7 mouse cellular contexts compared by ENCODE assay signal in genomic region chr13:69481026-69481425, GRCm38 (mm10). TPM values are rescaled to one million over a fixed set of nuclear protein-coding genes. Genes with fewer than 3 reads are reported as not detected.
DNase-seq lines count a peak whose midpoint lies in the region; ATAC-seq and TF ChIP-seq lines count a peak whose summit lies in the region.

No protein-coding gene starts in this region.

- H3K4me3 ChIP-seq in stomach, embryonic 14.5 days (ENCODE audit: low read depth, low read length): no peak overlapping the region
- no peak overlapping the region for H3K4me3 ChIP-seq in stomach, postnatal 0 days (ENCODE audit: low read depth, low read length)
- H3K4me3 ChIP-seq in forebrain, embryonic 16.5 days (replicated peaks; ENCODE audit: low read length): no peak overlapping the region
- H3K4me3 ChIP-seq in hindbrain, embryonic 12.5 days: peak overlapping the region; percentile 30; the same call in 1 of the 2 replicates
- peak overlapping the region; percentile 32; the same call in 1 of the 2 replicates for H3K4me3 ChIP-seq in midbrain, embryonic 13.5 days (replicated peaks)
- no peak overlapping the region for H3K4me3 ChIP-seq in liver, embryonic 11.5 days (ENCODE audit: low read depth, low read length)

- no peaks in the 10 kb centered on the region; the same call in 1 of the 2 replicates for H3K27me3 ChIP-seq in stomach, embryonic 14.5 days (ENCODE audit: control insufficient read depth, insufficient read depth, low read length)
- H3K27me3 ChIP-seq in stomach, postnatal 0 days (ENCODE audit: control insufficient read depth, insufficient read depth, low read length): peaks cover 9% of the 10 kb centered on the region; the same call in 1 of the 2 replicates
- H3K27me3 ChIP-seq in forebrain, embryonic 16.5 days (replicated peaks; ENCODE audit: control insufficient read depth, insufficient read depth, low read length): peaks cover 17% of the 10 kb centered on the region
- H3K27me3 ChIP-seq in hindbrain, embryonic 12.5 days: peaks cover 52% of the 10 kb centered on the region
- peaks cover 46% of the 10 kb centered on the region for H3K27me3 ChIP-seq in midbrain, embryonic 13.5 days
- peaks cover 40% of the 10 kb centered on the region for H3K27me3 ChIP-seq in liver, embryonic 11.5 days (replicated peaks; ENCODE audit: control insufficient read depth, insufficient read depth, low read length)

- peaks cover 3% of the 10 kb centered on the region; the same call in 1 of the 2 replicates for H3K4me1 ChIP-seq in stomach, embryonic 14.5 days (ENCODE audit: control insufficient read depth, insufficient read depth, low read length)
- H3K4me1 ChIP-seq in stomach, postnatal 0 days (replicated peaks; ENCODE audit: control insufficient read depth, insufficient read depth): peaks cover 3% of the 10 kb centered on the region; the same call in 1 of the 2 replicates
- H3K4me1 ChIP-seq in forebrain, embryonic 16.5 days (replicated peaks; ENCODE audit: control insufficient read depth, insufficient read depth, low read length): peaks cover 22% of the 10 kb centered on the region
- peaks cover 17% of the 10 kb centered on the region for H3K4me1 ChIP-seq in hindbrain, embryonic 12.5 days
- peaks cover 17% of the 10 kb centered on the region for H3K4me1 ChIP-seq in midbrain, embryonic 13.5 days (replicated peaks)
- H3K4me1 ChIP-seq in liver, embryonic 11.5 days (replicated peaks; ENCODE audit: control insufficient read depth, insufficient read depth, low read length): no peaks in the 10 kb centered on the region

- TF ChIP-seq CTCF in stomach, postnatal 0 days (IDR thresholded peaks at IDR 0.05; ENCODE audit: low read depth): no peak

- no peak for DNase-seq in stomach, postnatal 0 days (ENCODE audit: low spot score)
- no peak for DNase-seq in liver, embryonic 11.5 days (ENCODE audit: low spot score)

- 8% methylated on average over 8 of the region's 8 CpGs for WGBS in stomach, embryonic 14.5 days
- WGBS in stomach, postnatal 0 days: 11% methylated on average over 8 of the region's 8 CpGs
- 1% methylated on average over 8 of the region's 8 CpGs for WGBS in forebrain, embryonic 16.5 days
- 6% methylated on average over 8 of the region's 8 CpGs for WGBS in hindbrain, embryonic 12.5 days
- 10% methylated on average over 8 of the region's 8 CpGs for WGBS in midbrain, embryonic 13.5 days
- WGBS in liver, embryonic 11.5 days: 11% methylated on average over 8 of the region's 8 CpGs

- no peak overlapping the region for H3K27ac ChIP-seq in stomach, embryonic 14.5 days (ENCODE audit: low read length)
- no peak overlapping the region for H3K27ac ChIP-seq in stomach, postnatal 0 days (replicated peaks)
- no peak overlapping the region for H3K27ac ChIP-seq in forebrain, embryonic 16.5 days (ENCODE audit: low read length)
- H3K27ac ChIP-seq in hindbrain, embryonic 12.5 days: no peak overlapping the region
- H3K27ac ChIP-seq in midbrain, embryonic 13.5 days: no peak overlapping the region
- H3K27ac ChIP-seq in liver, embryonic 11.5 days (ENCODE audit: low read depth, low read length): no peak overlapping the region

- TF ChIP-seq EP300 in stomach, postnatal 0 days (optimal IDR thresholded peaks at IDR 0.05): no peak

- H3K9me3 ChIP-seq in stomach, embryonic 14.5 days (ENCODE audit: control insufficient read depth, low read depth, low read length): no peaks in the 10 kb centered on the region
- no peaks in the 10 kb centered on the region for H3K9me3 ChIP-seq in stomach, postnatal 0 days (ENCODE audit: control insufficient read depth, low read length)
- no peaks in the 10 kb centered on the region for H3K9me3 ChIP-seq in forebrain, embryonic 16.5 days (ENCODE audit: control insufficient read depth, low read length)
- H3K9me3 ChIP-seq in hindbrain, embryonic 12.5 days (replicated peaks): no peaks in the 10 kb centered on the region
- no peaks in the 10 kb centered on the region for H3K9me3 ChIP-seq in midbrain, embryonic 13.5 days
- no peaks in the 10 kb centered on the region for H3K9me3 ChIP-seq in liver, embryonic 11.5 days (ENCODE audit: control insufficient read depth, low read length)

- no peak overlapping the region for H3K9ac ChIP-seq in stomach, embryonic 14.5 days (replicated peaks; ENCODE audit: low read depth, low read length)
- no peak overlapping the region for H3K9ac ChIP-seq in stomach, postnatal 0 days (ENCODE audit: low read length)
- H3K9ac ChIP-seq in forebrain, embryonic 16.5 days (replicated peaks; ENCODE audit: low read depth, low read length): no peak overlapping the region
- no peak overlapping the region for H3K9ac ChIP-seq in hindbrain, embryonic 12.5 days
- no peak overlapping the region for H3K9ac ChIP-seq in midbrain, embryonic 13.5 days (replicated peaks)
- H3K9ac ChIP-seq in liver, embryonic 11.5 days (ENCODE audit: low read depth, low read length): no peak overlapping the region

- H3K4me2 ChIP-seq in stomach, embryonic 14.5 days (replicated peaks; ENCODE audit: low read depth, low read length): peak overlapping the region; percentile 45; the same call in 1 of the 2 replicates
- no peak overlapping the region for H3K4me2 ChIP-seq in stomach, postnatal 0 days (replicated peaks; ENCODE audit: low read depth)
- H3K4me2 ChIP-seq in forebrain, embryonic 16.5 days (ENCODE audit: low read length): peak overlapping the region; percentile 69
- H3K4me2 ChIP-seq in hindbrain, embryonic 12.5 days (replicated peaks): peak overlapping the region; percentile 64
- H3K4me2 ChIP-seq in midbrain, embryonic 13.5 days (replicated peaks): peak overlapping the region; percentile 62
- no peak overlapping the region for H3K4me2 ChIP-seq in liver, embryonic 11.5 days

- H3K36me3 ChIP-seq in stomach, embryonic 14.5 days (ENCODE audit: control insufficient read depth, insufficient read depth, low read length): no peaks in the 10 kb centered on the region
- H3K36me3 ChIP-seq in stomach, postnatal 0 days (ENCODE audit: control insufficient read depth, insufficient read depth, low read length): no peaks in the 10 kb centered on the region
- H3K36me3 ChIP-seq in forebrain, embryonic 16.5 days (ENCODE audit: control insufficient read depth, insufficient read depth): no peaks in the 10 kb centered on the region
- H3K36me3 ChIP-seq in hindbrain, embryonic 12.5 days: no peaks in the 10 kb centered on the region
- no peaks in the 10 kb centered on the region for H3K36me3 ChIP-seq in midbrain, embryonic 13.5 days
- no peaks in the 10 kb centered on the region for H3K36me3 ChIP-seq in liver, embryonic 11.5 days (ENCODE audit: control insufficient read depth, insufficient read depth, low read length)

- ATAC-seq in stomach, embryonic 14.5 days (ENCODE audit: insufficient number of reproducible peaks, insufficient read depth, low FRiP score, low read depth): no peak
- no peak for ATAC-seq in stomach, postnatal 0 days (ENCODE audit: low FRiP score, low TSS enrichment)
- ATAC-seq in forebrain, embryonic 16.5 days: peak; percentile 11; the same call in 1 of the 2 replicates
- ATAC-seq in hindbrain, embryonic 12.5 days (ENCODE audit: low FRiP score): no peak
- ATAC-seq in midbrain, embryonic 13.5 days: no peak
- ATAC-seq in activated CD4-positive, CD25-positive, alpha-beta regulatory T cell, adult 4 months: no peak
- no peak for ATAC-seq in liver, embryonic 11.5 days (replicated peaks; ENCODE audit: low FRiP score)

RNA-seq across cellular contexts. Expression of gene Nsun2, which starts 52.5 kb away (rescaled TPM):
- 110 and 116 TPM in 2 replicates for polyA plus RNA-seq in stomach, embryonic 14.5 days (2014; fragmentation: Nextera tagmentation; extraction: Ambion mirVana)
- polyA plus RNA-seq in stomach, postnatal 0 days (2015; fragmentation: Nextera tagmentation; extraction: Ambion mirVana): 68.6 and 69.7 TPM in 2 replicates
- polyA plus RNA-seq in forebrain, embryonic 16.5 days (2015; fragmentation: Nextera tagmentation; extraction: Ambion mirVana): 90.8 and 95.3 TPM in 2 replicates
- 91.8 and 98.4 TPM in 2 replicates for polyA plus RNA-seq in hindbrain, embryonic 12.5 days (2016; fragmentation: Nextera tagmentation; extraction: Ambion mirVana)
- polyA plus RNA-seq in midbrain, embryonic 13.5 days (2015; fragmentation: Nextera tagmentation; extraction: Ambion mirVana): 74.1 and 76.7 TPM in 2 replicates
- polyA plus RNA-seq in activated CD4-positive, CD25-positive, alpha-beta regulatory T cell, adult 4 months (2017; shearing (Covaris generic)): 10 to 100 TPM; 35.8 to 36.9 TPM
- polyA plus RNA-seq in liver, embryonic 11.5 days (2014; fragmentation: Nextera tagmentation; extraction: Ambion mirVana): 278 and 320 TPM in 2 replicates

RNA-seq across cellular contexts. Expression of gene Tent4a, which starts 53.4 kb away (rescaled TPM):
- polyA plus RNA-seq in stomach, embryonic 14.5 days (2014; fragmentation: Nextera tagmentation; extraction: Ambion mirVana): 7.9 and 8.8 TPM in 2 replicates
- 2.6 and 3.1 TPM in 2 replicates for polyA plus RNA-seq in stomach, postnatal 0 days (2015; fragmentation: Nextera tagmentation; extraction: Ambion mirVana)
- polyA plus RNA-seq in forebrain, embryonic 16.5 days (2015; fragmentation: Nextera tagmentation; extraction: Ambion mirVana): 7.5 and 9.0 TPM in 2 replicates
- 5.9 and 8.4 TPM in 2 replicates for polyA plus RNA-seq in hindbrain, embryonic 12.5 days (2016; fragmentation: Nextera tagmentation; extraction: Ambion mirVana)
- polyA plus RNA-seq in midbrain, embryonic 13.5 days (2015; fragmentation: Nextera tagmentation; extraction: Ambion mirVana): 5.8 and 7.1 TPM in 2 replicates
- polyA plus RNA-seq in activated CD4-positive, CD25-positive, alpha-beta regulatory T cell, adult 4 months (2017; shearing (Covaris generic)): 1 to 10 TPM; 4.4 to 4.5 TPM
- 5.3 and 6.2 TPM in 2 replicates for polyA plus RNA-seq in liver, embryonic 11.5 days (2014; fragmentation: Nextera tagmentation; extraction: Ambion mirVana)

Comparison
In these comparisons a context has a peak if more than half of its experiments do, and no peak if none do; other contexts are left out.
1. H3K4me2 ChIP-seq: peak in stomach, embryonic 14.5 days (single experiment), forebrain, embryonic 16.5 days (single experiment), hindbrain, embryonic 12.5 days (single experiment) and midbrain, embryonic 13.5 days (single experiment); none in stomach, postnatal 0 days (single experiment) and liver, embryonic 11.5 days (single experiment).
2. H3K4me3 ChIP-seq: peak in hindbrain, embryonic 12.5 days (single experiment) and midbrain, embryonic 13.5 days (single experiment); none in stomach, embryonic 14.5 days (single experiment), stomach, postnatal 0 days (single experiment), forebrain, embryonic 16.5 days (single experiment) and liver, embryonic 11.5 days (single experiment).